Mouse (Mus musculus) frontal cortex, postnatal 36 days (tissue): Measurements from ENCODE around the gene Msi2.
A peak's percentile ranks its signal among the peaks of the same experiment; 100 is the strongest.

Experiments
- DNase-seq, 2 experiments: peaks; one replicate each; pipeline ENCODE4 v3.0.0; 2022; ENCODE audit warnings: low spot score in 2 of 2

Gene Msi2

GRCm38 (mm10) chr11:88369898-88370297 lies 348.4 kb downstream of the Msi2 start:
- no peak for DNase-seq

DNA sequence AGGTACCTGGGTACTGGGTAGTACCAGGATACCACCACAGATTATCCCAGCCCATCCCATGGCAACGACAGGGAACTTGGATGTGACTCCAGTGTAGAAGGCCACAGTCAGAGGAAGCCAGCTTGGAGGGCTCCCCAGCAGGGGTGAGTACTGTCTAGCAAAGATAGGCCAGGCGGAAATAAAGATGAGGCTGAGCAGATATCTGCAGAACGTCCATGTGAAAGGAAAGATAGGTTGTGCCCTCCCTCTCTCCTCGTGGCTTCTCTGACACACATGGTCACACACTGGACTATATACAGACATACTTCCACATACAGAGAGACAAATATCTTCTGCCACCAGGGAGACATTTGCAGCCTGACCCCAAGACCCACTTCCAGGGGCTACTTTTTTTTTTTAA lies 350.8 kb downstream of the Msi2 start:
- no peak for DNase-seq

DNA sequence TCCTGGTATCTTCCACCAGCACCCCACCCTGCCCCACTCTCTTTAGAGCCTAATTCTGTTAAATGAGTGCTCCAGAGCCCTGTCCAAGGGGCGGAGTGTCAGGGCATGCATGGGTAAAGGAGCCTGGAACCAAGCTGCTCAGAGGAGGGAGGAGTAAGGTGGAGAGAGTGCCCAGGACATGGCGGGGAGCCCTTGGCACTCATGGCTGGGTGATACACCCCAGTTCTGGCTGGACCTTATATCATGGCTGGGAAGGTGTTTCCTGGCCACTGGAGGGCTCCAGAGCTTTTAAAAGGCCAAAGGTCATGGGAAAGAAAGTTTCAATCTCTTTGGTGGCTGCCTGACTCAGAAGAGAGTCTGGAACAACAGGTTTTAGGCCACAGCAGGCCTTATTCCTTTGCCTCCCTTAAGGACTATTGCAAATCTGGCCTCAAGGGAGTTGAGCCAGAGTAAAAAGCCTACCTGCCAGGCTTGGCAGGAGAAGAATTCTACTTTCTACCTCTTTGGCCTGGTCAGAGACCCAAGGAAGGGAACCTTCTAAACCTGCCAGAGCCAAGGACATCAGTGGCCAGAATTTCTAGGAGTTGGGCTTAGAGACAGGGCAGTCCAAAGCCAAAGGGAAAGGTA lies 352.3 kb downstream of the Msi2 start:
- DNase-seq = no peak

DNA sequence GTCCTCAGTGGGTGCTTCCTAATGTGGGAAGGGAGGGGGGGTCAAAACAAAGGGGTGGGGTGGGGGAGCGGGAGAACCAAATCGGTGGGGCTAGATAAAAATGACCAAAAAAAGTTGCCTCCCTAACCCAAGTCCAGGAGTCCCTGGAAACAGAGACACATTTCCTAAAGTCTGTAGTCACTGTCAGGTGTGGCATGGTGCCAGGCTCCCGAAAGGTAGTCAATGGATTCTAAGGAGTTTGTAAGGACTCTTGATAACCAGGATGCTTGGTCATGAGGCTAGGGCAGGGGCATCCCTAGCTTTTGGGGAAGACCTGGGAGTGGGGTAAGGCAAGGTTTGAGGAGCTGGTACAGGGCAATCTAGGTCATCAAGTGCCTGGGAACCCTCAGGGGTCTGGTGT lies 354.1 kb downstream of the Msi2 start:
- DNase-seq = no peak

- no peak for DNase-seq
Measured at GRCm38 (mm10) chr11:88363481-88363880, 354.8 kb downstream of the Msi2 start.

GRCm38 (mm10) chr11:88359736-88360135 lies 358.6 kb downstream of the Msi2 start:
- DNase-seq = no peak

- no peak for DNase-seq
Measured at GRCm38 (mm10) chr11:88357325-88357724, 361.0 kb downstream of the Msi2 start.

DNA sequence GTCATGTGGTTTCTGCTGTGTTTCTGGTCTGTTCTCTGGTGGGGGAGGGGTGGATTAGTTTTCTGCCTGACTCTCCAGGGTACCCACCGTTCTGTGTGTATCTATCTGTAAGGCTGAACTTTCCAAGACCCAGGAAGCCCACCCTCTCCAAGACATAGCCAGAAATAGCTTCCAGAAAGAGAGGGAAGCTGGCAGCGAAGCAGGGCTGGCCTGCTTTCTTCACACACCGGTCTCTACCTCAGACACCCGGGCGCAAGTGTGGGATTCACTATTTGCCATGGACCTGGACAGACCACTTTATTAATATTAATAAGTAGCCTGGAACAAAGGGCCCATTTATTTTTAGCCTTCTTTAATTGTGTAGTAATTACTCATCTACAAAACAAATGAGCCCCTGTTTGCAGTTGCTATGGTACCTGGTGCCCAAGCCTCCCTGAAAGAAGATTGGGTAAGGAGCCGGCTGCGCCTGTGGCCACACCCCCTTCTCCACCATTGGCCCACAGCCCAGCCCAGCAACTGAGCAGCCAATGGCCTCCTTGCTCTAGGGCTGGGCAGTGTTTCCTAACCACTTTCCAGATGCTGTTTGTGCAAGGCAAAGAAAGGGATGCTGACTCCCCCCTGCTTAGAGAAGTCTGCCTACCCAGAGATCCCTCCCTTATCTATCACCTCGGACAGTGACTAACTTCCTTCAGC lies 361.6 kb downstream of the Msi2 start:
- DNase-seq = peak; percentile 57 to 70

- DNase-seq = no peak
Measured at GRCm38 (mm10) chr11:88356016-88356415, 362.3 kb downstream of the Msi2 start.

DNA sequence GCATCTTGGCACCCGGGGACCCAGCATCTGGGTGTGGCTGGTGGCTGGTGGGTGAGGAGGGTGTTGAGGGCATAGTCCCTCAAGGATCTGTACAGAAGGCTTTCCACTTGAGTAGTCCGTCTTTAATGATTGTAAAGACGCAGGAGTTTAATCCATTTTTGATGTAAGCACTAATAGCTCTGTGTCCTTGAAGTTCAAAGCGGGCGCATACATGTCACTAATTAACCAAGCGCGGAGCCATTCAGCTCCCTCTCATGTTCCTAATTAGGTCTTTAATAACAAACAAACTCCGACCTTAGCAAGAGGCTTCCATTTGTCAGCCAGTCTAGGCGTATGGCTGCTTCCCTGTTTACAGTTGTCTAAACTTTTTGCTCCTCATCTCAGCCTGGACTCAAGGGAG lies 363.5 kb downstream of the Msi2 start:
- DNase-seq = no peak

- no peak for DNase-seq
Measured at GRCm38 (mm10) chr11:88351722-88352473, 366.4 kb downstream of the Msi2 start.

DNA sequence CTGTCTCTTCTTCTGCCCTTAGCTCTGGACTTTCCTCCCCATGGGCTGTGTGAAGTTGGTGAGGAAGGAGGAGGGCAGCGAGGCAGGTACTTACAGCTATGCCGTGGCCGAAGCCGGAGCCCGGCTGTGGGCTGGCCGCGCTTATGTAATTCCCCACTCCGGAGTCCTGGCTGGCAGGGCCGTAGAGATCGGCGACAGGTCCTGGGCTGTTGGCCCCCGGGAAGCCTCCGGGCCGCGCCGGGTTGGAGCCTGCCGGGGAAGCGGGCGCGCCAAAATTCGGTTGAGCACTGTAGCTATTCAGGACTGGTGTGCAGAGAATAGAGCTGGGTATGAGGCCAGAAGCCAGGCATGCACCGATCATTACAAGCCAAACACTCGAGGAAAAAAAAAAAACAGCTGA lies 369.6 kb downstream of the Msi2 start:
- peak; percentile 12 to 18 for DNase-seq

GRCm38 (mm10) chr11:88348056-88348455 lies 370.3 kb downstream of the Msi2 start:
- DNase-seq = no peak

- no peak for DNase-seq
Measured at GRCm38 (mm10) chr11:88346066-88346465, 372.2 kb downstream of the Msi2 start.

- no peak for DNase-seq
Measured at GRCm38 (mm10) chr11:88337926-88338325, 380.4 kb downstream of the Msi2 start.

DNA sequence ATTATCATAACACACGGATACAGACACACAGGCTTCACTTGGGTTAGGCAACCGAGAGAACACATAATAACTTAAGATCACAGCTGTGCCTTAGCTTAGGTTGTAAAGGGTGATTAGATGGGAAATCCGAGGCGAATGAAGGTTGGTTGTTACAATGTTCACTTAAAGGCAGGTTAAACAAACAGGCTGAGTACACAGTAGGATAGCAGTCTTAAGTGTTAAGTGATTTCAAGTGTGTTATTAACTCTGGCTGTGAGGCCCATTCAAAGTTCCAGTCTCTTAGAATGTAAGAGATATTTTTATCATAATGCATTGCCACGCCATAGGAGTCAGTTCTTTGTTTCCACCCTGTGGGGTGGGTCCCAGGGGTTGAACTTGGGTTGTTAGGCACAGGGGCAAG lies 383.4 kb downstream of the Msi2 start:
- no peak for DNase-seq

GRCm38 (mm10) chr11:88332309-88332934 lies 385.9 kb downstream of the Msi2 start:
- DNase-seq = no peak

GRCm38 (mm10) chr11:88331722-88332121 lies 386.6 kb downstream of the Msi2 start:
- no peak for DNase-seq

DNA sequence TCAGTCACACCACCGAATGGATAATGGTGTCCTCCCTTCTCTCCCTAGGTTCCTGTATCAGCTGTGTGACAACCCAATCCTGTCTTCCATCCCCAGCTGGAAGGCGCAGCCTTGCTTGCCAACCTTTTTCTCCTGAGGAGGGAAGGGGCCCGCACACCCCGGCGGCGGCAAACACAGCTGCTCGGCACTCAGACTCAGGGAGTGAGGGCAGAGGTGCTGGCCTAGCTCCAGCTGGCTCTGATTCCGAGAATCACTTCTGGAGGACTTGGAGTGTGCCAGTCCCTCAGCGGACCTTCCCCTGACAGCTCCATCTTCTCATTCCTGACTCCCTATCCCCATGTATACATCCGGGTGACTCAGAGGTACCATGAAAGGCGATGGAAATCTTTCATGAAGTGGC lies 387.5 kb downstream of the Msi2 start:
- DNase-seq = peak in 1 of 2 experiments; percentile 22

- DNase-seq = no peak
Measured at GRCm38 (mm10) chr11:88328813-88329595, 389.3 kb downstream of the Msi2 start.

GRCm38 (mm10) chr11:88327016-88327415 lies 391.3 kb downstream of the Msi2 start:
- no peak for DNase-seq

GRCm38 (mm10) chr11:88318850-88319249 lies 399.5 kb downstream of the Msi2 start:
- DNase-seq = no peak
